Mouse (Mus musculus): Measurements from ENCODE around the gene Sertad1.

- TF ChIP-seq POLR2A (IDR thresholded peaks at IDR 0.05; ENCODE audit: borderline replicate concordance, extremely low read depth, low read depth, low read length) = no peak
- TF ChIP-seq CTCF (IDR thresholded peaks at IDR 0.05; ENCODE audit: insufficient read depth, low read length) = no peak
These were observed 31.6 kb downstream of the Sertad1 start for GRCm38 (mm10) chr7:27518314-27518713.

Data from lung, adult 2 months (tissue).